Mouse (Mus musculus) kidney, postnatal 0 days (tissue): Measurements from ENCODE around the gene Dop1a. TPM values are rescaled to one million over a fixed set of nuclear protein-coding genes. Genes with fewer than 3 reads are reported as not detected.
A peak's percentile ranks its signal among the peaks of the same experiment; 100 is the strongest.

Source experiments
- ATAC-seq: fragments of 200-750 bp; cut with Nextera tagmentation; replicated peaks from 2 replicates; pipeline ENCODE4 v1.8.0; 2017; ENCODE audit warnings: low read depth, moderate number of reproducible peaks, moderate TSS enrichment, moderate library complexity; ENCODE audit not compliant: low FRiP score
- DNase-seq: peaks from one replicate; pipeline ENCODE4 v3.0.0-alpha.2; 2016; ENCODE audit warnings: low spot score
- H3K27ac ChIP-seq: fragments of 300-500 bp; sonication (generic); 2 replicates; pipeline ENCODE4 v1.5.1; 2014; ENCODE audit warnings: mild to moderate bottlenecking
- H3K27me3 ChIP-seq: fragments of 300-500 bp; sonication (generic); 2 replicates; pipeline ENCODE4 v1.6.1; 2014; ENCODE audit warnings: low read length, mixed read lengths; ENCODE audit not compliant: insufficient read depth
- H3K36me3 ChIP-seq: fragments of 300-500 bp; sonication (generic); 2 replicates; pipeline ENCODE4 v1.6.1; 2014; ENCODE audit warnings: low read length, mixed read lengths; ENCODE audit not compliant: insufficient read depth
- H3K4me1 ChIP-seq: fragments of 300-500 bp; sonication (generic); replicated peaks from 2 replicates; pipeline ENCODE4 v1.6.1; 2014; ENCODE audit warnings: antibody characterized with exemption, low read length, mixed read lengths; ENCODE audit not compliant: insufficient read depth
- H3K4me2 ChIP-seq: fragments of 300-500 bp; sonication (generic); 2 replicates; pipeline ENCODE4 v1.6.1; 2014; ENCODE audit warnings: mild to moderate bottlenecking, low read length, moderate library complexity, mixed read lengths
- H3K4me3 ChIP-seq: fragments of 300-500 bp; sonication (generic); replicated peaks from 2 replicates; pipeline ENCODE4 v1.5.1; 2014; ENCODE audit warnings: low read depth, low read length
- H3K9ac ChIP-seq: fragments of 300-500 bp; sonication (generic); 2 replicates; pipeline ENCODE4 v1.6.1; 2014; ENCODE audit warnings: low read depth, low read length
- H3K9me3 ChIP-seq: fragments of 300-500 bp; sonication (generic); replicated peaks from 2 replicates; pipeline ENCODE4 v1.6.1; 2016; ENCODE audit warnings: low read length, inconsistent platforms, mixed read lengths
- CTCF ChIP-seq: IDR thresholded peaks from 2 replicates; pipeline ENCODE4 v1.5.1; 2016; ENCODE audit warnings: antibody characterized with exemption, low read depth, mild to moderate bottlenecking, moderate library complexity
- WGBS: fragments of 180-500 bp; shearing (Covaris S2); extraction: QIAGEN DNeasy Blood & Tissue Kit; methylation state at CpG from one replicate; pipeline ENCODE4 v1.1.7; 2014; 5-methylcytosine and 5-hydroxymethylcytosine counted together
- polyA plus RNA-seq: library from polyadenylated mRNA; unstranded; fragments of >200 nt; fragmentation: Nextera tagmentation; extraction: Ambion mirVana; gene quantifications from 2 replicates; pipeline ENCODE4 v1.2.1, GENCODE M21; 2015

Gene Dop1a
- polyA plus RNA-seq, 1 experiment from 2014 or later, result 7.5 TPM

DNA sequence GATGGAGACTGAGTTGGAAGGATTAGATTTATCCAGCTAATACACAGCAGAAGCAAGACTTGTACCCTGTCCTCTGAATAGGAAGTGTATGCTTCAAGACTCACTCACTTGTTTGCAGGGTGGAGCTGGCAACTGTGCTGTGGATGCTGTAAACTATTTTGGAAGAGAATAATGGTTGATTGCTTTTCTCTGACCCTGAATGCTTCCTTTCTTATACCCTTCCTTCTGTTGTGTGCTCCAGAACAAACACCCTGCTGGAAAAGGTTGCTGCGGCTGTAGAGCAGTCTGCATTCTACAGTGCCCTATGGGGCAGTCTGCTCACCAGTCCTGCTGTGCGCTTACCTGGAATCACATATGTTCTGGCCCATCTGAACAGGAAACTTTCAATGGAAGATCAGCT, 24.8 kb downstream of the Dop1a start:
- no peaks in the 10 kb centered on the region for H3K4me1 ChIP-seq
- H3K9me3 ChIP-seq, result no peaks in the 10 kb centered on the region
- H3K4me3 ChIP-seq, result no peak overlapping the region
- H3K27ac ChIP-seq, result no peak overlapping the region
- H3K9ac ChIP-seq, result no peak overlapping the region
- DNase-seq, result no peak
- H3K27me3 ChIP-seq, result no peaks in the 10 kb centered on the region
- no peak for TF ChIP-seq CTCF
- no peak overlapping the region for H3K4me2 ChIP-seq
- 94% methylated on average over 2 of the region's 2 CpGs for WGBS
- H3K36me3 ChIP-seq, result no peaks in the 10 kb centered on the region
- ATAC-seq, result no peak

DNA sequence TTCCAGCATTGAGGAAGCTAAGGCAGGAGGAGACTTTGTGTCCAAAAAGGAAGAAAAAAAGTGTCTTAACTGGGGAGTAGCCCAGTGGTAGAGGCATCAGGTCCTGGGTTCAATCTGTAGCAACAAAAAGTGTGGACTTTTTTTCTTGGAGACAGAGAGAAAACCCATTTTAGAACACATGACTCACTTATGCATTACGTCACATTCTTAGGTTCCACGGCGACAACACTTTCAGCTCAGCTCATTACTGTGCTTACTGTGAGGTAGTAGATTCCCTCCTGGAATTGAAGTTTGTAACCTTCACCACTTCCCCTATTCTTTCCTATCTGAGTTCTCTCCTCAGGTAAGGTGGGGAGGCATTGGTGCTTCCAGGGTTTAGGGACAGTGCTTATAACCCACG, 29.3 kb downstream of the Dop1a start:
- Histone ChIP-seq H3K9ac (no peak overlapping the region), H3K9me3 (no peaks in the 10 kb centered on the region), H3K4me2 (no peak overlapping the region), H3K36me3 (0 out of 2 replicates have a peak, but pooled peaks cover 2% of the 10 kb centered on the region), H3K27ac (no peak overlapping the region), H3K27me3 (no peaks in the 10 kb centered on the region), H3K4me1 (no peaks in the 10 kb centered on the region), H3K4me3 (no peak overlapping the region)
- DNase-seq (no peak), ATAC-seq (no peak)
- WGBS, result 93% methylated on average over 4 of the region's 4 CpGs
- no peak for TF ChIP-seq CTCF

DNA sequence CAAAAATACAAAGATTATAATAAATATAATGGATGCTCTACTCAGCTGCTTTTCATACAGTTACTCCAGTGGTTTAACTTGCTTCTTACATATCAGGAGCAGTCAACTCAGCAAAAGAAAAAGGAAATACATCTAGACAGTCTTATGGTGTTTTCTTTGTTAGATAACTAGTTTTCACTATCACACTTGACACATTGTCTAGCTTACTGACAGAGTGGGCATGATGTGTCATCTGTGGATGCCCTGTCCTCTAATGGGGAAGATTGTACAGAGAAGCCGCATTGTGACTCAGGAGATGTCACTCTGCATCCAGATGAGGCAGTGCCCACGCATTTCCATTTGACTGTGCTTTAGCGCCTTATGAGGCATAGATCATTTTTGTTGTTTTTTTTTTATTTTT, 32.1 kb downstream of the Dop1a start:
- no peaks in the 10 kb centered on the region for H3K27me3 ChIP-seq
- H3K36me3 ChIP-seq, result 0 out of 2 replicates have a peak, but pooled peaks cover 11% of the 10 kb centered on the region
- ATAC-seq, result no peak
- no peak overlapping the region for H3K4me3 ChIP-seq
- H3K27ac ChIP-seq, result no peak overlapping the region
- no peaks in the 10 kb centered on the region for H3K9me3 ChIP-seq
- WGBS, result 90% methylated on average over 3 of the region's 3 CpGs
- no peak overlapping the region for H3K4me2 ChIP-seq
- DNase-seq, result no peak
- no peaks in the 10 kb centered on the region for H3K4me1 ChIP-seq
- TF ChIP-seq CTCF, result no peak
- no peak overlapping the region for H3K9ac ChIP-seq

DNA sequence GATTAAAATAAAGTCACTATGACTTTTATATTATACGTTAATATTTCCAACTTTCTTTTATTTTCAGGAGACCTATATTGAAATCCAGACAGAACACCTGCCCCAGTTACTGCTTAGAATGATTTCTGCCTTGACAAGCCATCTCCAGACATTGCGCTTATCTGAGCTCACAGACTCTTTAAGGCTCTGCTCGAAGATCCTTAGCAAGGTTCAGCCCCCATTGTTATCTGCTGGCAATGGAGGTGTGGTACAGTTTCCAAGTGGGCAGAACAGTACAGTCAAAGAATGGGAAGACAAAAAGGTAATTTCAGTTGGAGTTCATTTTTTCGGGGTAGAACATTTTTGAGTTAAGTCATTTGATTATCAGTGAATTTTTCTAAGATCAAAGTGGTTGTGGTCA, 40.5 kb downstream of the Dop1a start:
- 91% methylated on average over 4 of the region's 4 CpGs for WGBS
- Histone ChIP-seq H3K9ac (no peak overlapping the region), H3K4me1 (no peaks in the 10 kb centered on the region), H3K4me3 (no peak overlapping the region), H3K27ac (no peak overlapping the region), H3K36me3 (peaks cover 13% of the 10 kb centered on the region; the same call in 1 of the 2 replicates), H3K27me3 (no peaks in the 10 kb centered on the region), H3K4me2 (no peak overlapping the region), H3K9me3 (no peaks in the 10 kb centered on the region)
- DNase-seq (no peak), ATAC-seq (no peak)
- no peak for TF ChIP-seq CTCF

DNA sequence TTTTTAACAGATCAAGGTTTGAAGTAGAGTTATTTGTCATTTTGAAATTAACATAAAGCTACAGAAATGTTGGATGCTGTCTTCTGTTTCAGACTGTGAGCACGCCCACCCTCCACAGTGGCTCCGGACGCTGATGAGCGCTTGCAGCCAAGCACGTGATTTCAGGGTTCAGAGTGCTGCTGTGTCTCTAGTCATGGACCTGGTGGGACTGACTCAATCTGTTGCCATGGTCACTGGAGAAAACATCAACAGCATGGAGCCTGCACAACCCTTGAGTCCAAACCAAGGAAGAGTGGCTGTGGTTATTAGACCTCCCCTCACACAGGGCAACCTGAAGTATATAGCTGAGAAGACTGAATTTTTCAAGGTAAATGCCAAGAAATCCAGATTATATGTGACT, 46.8 kb downstream of the Dop1a start:
- WGBS, result 79% methylated on average over 5 of the region's 5 CpGs
- H3K4me2 ChIP-seq, result no peak overlapping the region
- no peaks in the 10 kb centered on the region for H3K27me3 ChIP-seq
- H3K4me3 ChIP-seq, result no peak overlapping the region
- peaks cover 22% of the 10 kb centered on the region; the same call in 1 of the 2 replicates for H3K36me3 ChIP-seq
- no peak overlapping the region for H3K27ac ChIP-seq
- no peak for TF ChIP-seq CTCF
- H3K9me3 ChIP-seq, result no peaks in the 10 kb centered on the region
- ATAC-seq (peak; percentile 46; the same call in 1 of the 2 replicates), DNase-seq (no peak)
- no peak overlapping the region for H3K9ac ChIP-seq
- no peaks in the 10 kb centered on the region for H3K4me1 ChIP-seq

DNA sequence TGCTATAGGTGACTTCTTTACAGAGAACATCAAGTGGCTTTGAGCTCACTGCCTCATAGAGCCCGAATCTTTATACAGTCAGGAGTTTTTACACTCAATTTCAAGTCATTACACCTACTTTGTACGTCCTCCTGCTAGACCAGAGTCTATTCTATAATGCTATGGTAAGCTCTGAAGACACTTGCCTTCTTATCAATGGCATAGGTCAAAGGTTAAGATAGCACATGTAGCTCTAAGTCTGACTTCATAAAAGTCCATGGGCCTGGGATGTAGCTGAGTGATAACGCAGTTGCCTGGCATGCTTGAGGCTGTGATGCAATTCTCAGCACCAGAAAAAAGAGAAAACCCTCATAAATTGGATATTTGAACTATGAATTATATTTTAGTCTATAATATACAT, 47.4 kb downstream of the Dop1a start:
- H3K27me3 ChIP-seq, result no peaks in the 10 kb centered on the region
- H3K9me3 ChIP-seq, result no peaks in the 10 kb centered on the region
- H3K36me3 ChIP-seq, result peaks cover 22% of the 10 kb centered on the region; the same call in 1 of the 2 replicates
- H3K9ac ChIP-seq, result no peak overlapping the region
- no peaks in the 10 kb centered on the region for H3K4me1 ChIP-seq
- no peak for ATAC-seq
- no peak overlapping the region for H3K27ac ChIP-seq
- WGBS, result 89% methylated on average over 3 of the region's 3 CpGs
- H3K4me3 ChIP-seq, result no peak overlapping the region
- no peak for TF ChIP-seq CTCF
- DNase-seq, result no peak
- no peak overlapping the region for H3K4me2 ChIP-seq

DNA sequence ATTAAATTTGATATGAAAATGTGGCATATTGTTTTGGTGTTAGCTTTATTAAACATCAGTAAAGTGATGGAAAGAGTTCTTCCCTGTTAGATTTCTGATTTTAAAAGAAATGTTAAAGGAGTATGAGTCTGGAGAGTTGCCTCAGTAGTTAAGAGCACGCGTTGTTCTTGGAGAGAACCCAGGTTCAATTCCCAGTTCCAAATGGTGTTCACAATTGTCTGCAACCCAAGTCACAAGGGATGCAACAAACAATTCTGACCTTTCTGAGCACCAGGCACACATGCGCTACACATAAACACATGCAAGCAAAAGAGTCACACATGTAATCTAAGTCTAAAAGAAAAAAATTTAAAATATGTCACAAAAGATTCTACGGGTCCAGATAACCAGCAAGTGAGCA, 47.8 kb downstream of the Dop1a start:
- H3K4me1 ChIP-seq, result no peaks in the 10 kb centered on the region
- DNase-seq, result no peak
- TF ChIP-seq CTCF, result no peak
- no peak for ATAC-seq
- no peak overlapping the region for H3K4me2 ChIP-seq
- no peak overlapping the region for H3K4me3 ChIP-seq
- WGBS, result 94% methylated on average over 4 of the region's 4 CpGs
- no peak overlapping the region for H3K9ac ChIP-seq
- H3K9me3 ChIP-seq, result no peaks in the 10 kb centered on the region
- H3K27me3 ChIP-seq, result no peaks in the 10 kb centered on the region
- peaks cover 23% of the 10 kb centered on the region; the same call in 1 of the 2 replicates for H3K36me3 ChIP-seq
- no peak overlapping the region for H3K27ac ChIP-seq
